Mouse (Mus musculus): ENCODE data around the gene Fuca2.

DNA sequence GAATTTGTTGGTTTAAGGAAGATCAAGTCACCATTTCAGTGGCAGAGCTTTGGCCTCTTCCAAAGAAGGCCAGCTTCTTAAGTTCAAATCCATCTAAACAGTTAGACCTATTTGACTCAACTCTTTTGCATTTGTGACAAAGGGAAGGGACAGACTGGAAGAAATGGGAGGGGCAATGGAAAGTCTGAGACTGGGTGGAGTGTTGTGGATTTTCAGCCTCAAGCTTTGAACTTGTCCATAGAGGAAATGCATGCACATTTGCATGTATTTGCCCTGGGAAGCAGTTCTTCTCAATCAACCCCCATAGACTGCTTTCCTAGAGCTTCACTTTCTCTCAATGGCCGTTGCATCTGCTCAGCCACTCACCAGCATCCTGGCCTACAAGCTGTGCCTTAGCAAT lies 55.0 kb downstream of the Fuca2 start:
- TF ChIP-seq POLR2A (IDR thresholded peaks at IDR 0.05; ENCODE audit: control insufficient read depth, low read depth, low read length) (no peak), CTCF (IDR thresholded peaks at IDR 0.05; ENCODE audit: control insufficient read depth, insufficient read depth, insufficient replicate concordance, low read depth, low read length) (no peak)
